Mouse (Mus musculus) G1E-ER4 (cell line): ENCODE results near the gene Tbc1d30. TPM values are rescaled to one million over a fixed set of nuclear protein-coding genes. Genes with fewer than 3 reads are reported as not detected.

Experiments
- GATA1 ChIP-seq: IDR thresholded peaks from one replicate; pipeline ENCODE4 v1.8.0; 2012; ENCODE audit warnings: low read length, inconsistent platforms
- polyA plus RNA-seq: library from polyadenylated mRNA; stranded (reverse); fragments of >175 nt; gene quantifications from 2 replicates; pipeline ENCODE4 v1.2.3, GENCODE M21; 2012

The Tbc1d30 gene
- polyA plus RNA-seq: not detected in 2 replicates

- TF ChIP-seq GATA1: no peak
These were observed at the start of gene Tbc1d30 for GRCm38 (mm10) chr10:121351066-121351581. Gene Tbc1d30 (minus strand): TSS chr10:121351278.

GRCm38 (mm10) chr10:121398599-121398998 lies 47.5 kb upstream of the Tbc1d30 start:
- TF ChIP-seq GATA1: no peak

- no peak for TF ChIP-seq GATA1
These were observed 44.6 kb upstream of the Tbc1d30 start for GRCm38 (mm10) chr10:121395542-121396176.

- no peak for TF ChIP-seq GATA1
These were observed 43.8 kb upstream of the Tbc1d30 start for GRCm38 (mm10) chr10:121394789-121395325.

- TF ChIP-seq GATA1: no peak
These were observed 43.2 kb upstream of the Tbc1d30 start for GRCm38 (mm10) chr10:121394270-121394669.

- no peak for TF ChIP-seq GATA1
These were observed 40.8 kb upstream of the Tbc1d30 start for GRCm38 (mm10) chr10:121391901-121392300.

- TF ChIP-seq GATA1: no peak
These were observed 39.5 kb upstream of the Tbc1d30 start for GRCm38 (mm10) chr10:121390602-121391001.

GRCm38 (mm10) chr10:121386347-121386746 lies 35.3 kb upstream of the Tbc1d30 start:
- TF ChIP-seq GATA1: no peak

- no peak for TF ChIP-seq GATA1
These were observed 34.6 kb upstream of the Tbc1d30 start for GRCm38 (mm10) chr10:121385695-121386094.

GRCm38 (mm10) chr10:121384710-121385109 lies 33.6 kb upstream of the Tbc1d30 start:
- TF ChIP-seq GATA1: no peak

- TF ChIP-seq GATA1: no peak
These were observed 30.2 kb upstream of the Tbc1d30 start for GRCm38 (mm10) chr10:121381280-121381679.

- no peak for TF ChIP-seq GATA1
These were observed 28.3 kb upstream of the Tbc1d30 start for GRCm38 (mm10) chr10:121379387-121379786.

GRCm38 (mm10) chr10:121376530-121377271 lies 25.6 kb upstream of the Tbc1d30 start:
- no peak for TF ChIP-seq GATA1

- no peak for TF ChIP-seq GATA1
These were observed 24.8 kb upstream of the Tbc1d30 start for GRCm38 (mm10) chr10:121375649-121376493.

GRCm38 (mm10) chr10:121374693-121375620 lies 23.9 kb upstream of the Tbc1d30 start:
- no peak for TF ChIP-seq GATA1
